Mouse (Mus musculus): ENCODE measurements at regions not wholly inside any gene's neighbourhood (a gene's known extent, or its start where the extent isn't known, plus 50 kb on each side); places are given as distances from the start of the nearest gene placed in this dataset.
"Not testable (repeated sequence)": the region's sequence is repeated elsewhere in the genome, so short reads cannot be mapped to it uniquely, and the experiment has no call there.

GRCm38 (mm10) chr7:111843715-111844114, 63.9 kb upstream of the Galnt18 start:
- no peak for DNase-seq (ENCODE audit: low read depth)

- no peak for DNase-seq (ENCODE audit: low read depth)
Measured at GRCm38 (mm10) chr7:111840826-111841225, 61.0 kb upstream of the Galnt18 start.

GRCm38 (mm10) chr7:111838162-111838561, 58.4 kb upstream of the Galnt18 start:
- DNase-seq (ENCODE audit: low read depth) = no peak

GRCm38 (mm10) chr7:111834356-111834755, 54.6 kb upstream of the Galnt18 start:
- DNase-seq (ENCODE audit: low read depth) = not testable (repeated sequence)

- DNase-seq (ENCODE audit: low read depth) = no peak
Measured at GRCm38 (mm10) chr7:111829931-111830330, 50.2 kb upstream of the Galnt18 start.

Data from gonadal fat pad, adult 2 months (tissue).